Mouse (Mus musculus) testis, adult 2 months (tissue): ENCODE measurements around the gene Rbm34. TPM values are rescaled to one million over a fixed set of nuclear protein-coding genes. Genes with fewer than 3 reads are reported as not detected.

Source experiments
- H3K27ac ChIP-seq: fragments of 200-500 bp; 2 replicates; pipeline ENCODE4 v1.5.1; 2012; ENCODE audit warnings: low read depth, low read length; ENCODE audit not compliant: control insufficient read depth, insufficient read depth
- H3K27me3 ChIP-seq: fragments of 200-500 bp; 2 replicates; pipeline ENCODE4 v1.6.1; 2012; ENCODE audit warnings: mild to moderate bottlenecking, low read length, moderate library complexity; ENCODE audit not compliant: control insufficient read depth, insufficient read depth
- H3K36me3 ChIP-seq: fragments of 200-500 bp; 2 replicates; pipeline ENCODE4 v1.6.1; 2012; ENCODE audit warnings: mild to moderate bottlenecking, low read length; ENCODE audit not compliant: control insufficient read depth, insufficient read depth
- H3K4me1 ChIP-seq: fragments of 200-500 bp; 2 replicates; pipeline ENCODE4 v1.6.1; 2012; ENCODE audit warnings: low read length; ENCODE audit not compliant: control insufficient read depth, insufficient read depth
- H3K4me3 ChIP-seq: fragments of 200-500 bp; 2 replicates; pipeline ENCODE4 v1.5.1; 2012; ENCODE audit warnings: low read depth, mild to moderate bottlenecking, low read length, moderate library complexity, mixed read lengths; ENCODE audit not compliant: control insufficient read depth
- CTCF ChIP-seq: fragments of 200-500 bp; IDR thresholded peaks from 2 replicates; pipeline ENCODE4 v1.5.1; 2012; ENCODE audit warnings: low read depth, mild to moderate bottlenecking, inconsistent platforms, low read length, moderate library complexity; ENCODE audit not compliant: control insufficient read depth, insufficient read depth, insufficient replicate concordance
- POLR2A ChIP-seq: fragments of 200-500 bp; IDR thresholded peaks from 2 replicates; pipeline ENCODE4 v1.6.1; 2012; ENCODE audit warnings: low read depth, mild to moderate bottlenecking, inconsistent platforms, low read length, moderate library complexity; ENCODE audit not compliant: control insufficient read depth
- polyA plus RNA-seq: library from polyadenylated mRNA; depleted of rRNA; stranded (reverse); fragments of >200 nt; gene quantifications from 2 replicates; pipeline ENCODE4 v1.2.3, GENCODE M21; 2012

The Rbm34 gene
- polyA plus RNA-seq, 1 experiment, result 2.6 TPM

DNA sequence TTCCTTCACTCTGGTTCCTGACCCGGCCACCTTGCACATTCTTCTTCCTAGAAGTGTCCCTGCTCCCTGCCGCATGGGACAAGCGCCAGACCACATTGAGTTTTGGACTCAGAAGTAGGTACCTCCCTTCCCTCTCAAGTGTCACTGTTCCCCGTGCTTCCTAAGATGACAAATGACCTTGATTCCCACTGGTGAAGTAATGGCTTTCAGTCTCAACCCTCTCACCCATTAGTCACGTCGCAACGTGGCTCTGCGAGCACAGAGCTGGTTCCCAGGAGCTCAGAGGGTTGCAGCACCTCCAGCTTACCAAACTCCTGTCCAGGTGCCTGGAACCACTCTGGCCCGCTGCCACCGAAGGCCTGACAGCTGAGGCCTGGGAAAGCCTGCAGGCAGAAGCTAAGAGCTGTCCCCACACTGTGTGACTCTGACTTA, 61.5 kb downstream of the Rbm34 start:
- H3K27ac ChIP-seq, result no peak overlapping the region
- H3K4me3 ChIP-seq, result no peak overlapping the region
- no peaks in the 10 kb centered on the region for H3K4me1 ChIP-seq
- H3K27me3 ChIP-seq, result no peaks in the 10 kb centered on the region
- no peaks in the 10 kb centered on the region for H3K36me3 ChIP-seq
- no peak for TF ChIP-seq CTCF
- no peak for TF ChIP-seq POLR2A

GRCm38 (mm10) chr8:126908805-126909204, 62.1 kb downstream of the Rbm34 start:
- H3K4me3 ChIP-seq, result no peak overlapping the region
- TF ChIP-seq POLR2A (no peak), CTCF (no peak)
- H3K4me1 ChIP-seq, result no peaks in the 10 kb centered on the region
- no peaks in the 10 kb centered on the region for H3K27me3 ChIP-seq
- H3K27ac ChIP-seq, result no peak overlapping the region
- H3K36me3 ChIP-seq, result no peaks in the 10 kb centered on the region

GRCm38 (mm10) chr8:126907968-126908367, 62.9 kb downstream of the Rbm34 start:
- H3K4me3 ChIP-seq, result no peak overlapping the region
- no peaks in the 10 kb centered on the region for H3K27me3 ChIP-seq
- H3K27ac ChIP-seq, result no peak overlapping the region
- no peaks in the 10 kb centered on the region for H3K4me1 ChIP-seq
- no peaks in the 10 kb centered on the region for H3K36me3 ChIP-seq
- no peak for TF ChIP-seq CTCF
- no peak for TF ChIP-seq POLR2A

GRCm38 (mm10) chr8:126907374-126907773, 63.5 kb downstream of the Rbm34 start:
- Histone ChIP-seq H3K4me1 (no peaks in the 10 kb centered on the region), H3K36me3 (no peaks in the 10 kb centered on the region), H3K27me3 (no peaks in the 10 kb centered on the region), H3K4me3 (no peak overlapping the region), H3K27ac (no peak overlapping the region)
- TF ChIP-seq CTCF, result no peak
- no peak for TF ChIP-seq POLR2A

DNA sequence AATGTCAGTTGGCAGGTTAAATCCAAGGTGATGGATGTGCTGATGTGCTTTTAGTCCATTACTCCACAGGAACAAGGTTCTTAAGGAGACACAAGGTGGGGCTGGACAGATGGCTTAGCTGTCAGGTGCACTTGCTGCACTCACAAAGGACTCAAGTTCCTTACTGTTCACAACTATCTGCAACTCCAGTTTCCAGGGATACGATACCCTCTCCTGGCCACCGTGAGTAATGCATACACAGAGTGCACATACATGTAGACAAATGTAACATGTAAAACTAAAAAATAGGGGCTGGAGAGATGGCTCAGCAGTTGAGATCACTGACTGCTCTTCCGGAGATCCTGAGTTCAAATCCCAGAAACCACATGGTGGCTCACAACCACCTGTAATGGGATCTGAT, 65.5 kb downstream of the Rbm34 start:
- Histone ChIP-seq H3K27ac (no peak overlapping the region), H3K4me1 (no peaks in the 10 kb centered on the region), H3K27me3 (no peaks in the 10 kb centered on the region), H3K4me3 (no peak overlapping the region), H3K36me3 (no peaks in the 10 kb centered on the region)
- no peak for TF ChIP-seq CTCF
- no peak for TF ChIP-seq POLR2A

GRCm38 (mm10) chr8:126903927-126904326, 66.9 kb downstream of the Rbm34 start:
- Histone ChIP-seq H3K4me3 (no peak overlapping the region), H3K4me1 (no peaks in the 10 kb centered on the region), H3K36me3 (no peaks in the 10 kb centered on the region), H3K27ac (no peak overlapping the region), H3K27me3 (no peaks in the 10 kb centered on the region)
- TF ChIP-seq CTCF, result no peak
- no peak for TF ChIP-seq POLR2A

GRCm38 (mm10) chr8:126903224-126903895, 67.5 kb downstream of the Rbm34 start:
- Histone ChIP-seq H3K27me3 (no peaks in the 10 kb centered on the region), H3K4me3 (no peak overlapping the region), H3K4me1 (no peaks in the 10 kb centered on the region), H3K27ac (no peak overlapping the region), H3K36me3 (no peaks in the 10 kb centered on the region)
- TF ChIP-seq CTCF (no peak), POLR2A (no peak)

DNA sequence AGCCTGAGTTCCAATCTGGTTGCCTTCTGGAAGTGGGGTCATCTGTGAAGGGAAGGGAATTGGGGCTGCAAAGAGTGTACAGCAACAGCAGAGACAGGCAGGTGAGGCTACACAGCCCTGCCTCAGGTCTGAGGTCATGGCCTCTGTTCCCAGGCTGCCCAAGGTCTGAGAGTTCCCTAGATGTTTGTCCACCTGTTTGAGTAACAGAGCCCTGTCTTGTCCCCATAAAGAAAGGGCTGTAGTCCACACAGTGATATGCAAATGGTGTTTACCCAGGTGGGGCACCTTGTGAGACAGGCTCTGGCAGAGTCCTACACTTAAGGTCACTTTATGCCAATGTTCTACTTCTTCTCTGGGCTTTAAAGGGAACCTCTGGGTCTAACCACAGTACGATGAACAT, 69.3 kb downstream of the Rbm34 start:
- Histone ChIP-seq H3K27ac (no peak overlapping the region), H3K27me3 (no peaks in the 10 kb centered on the region)

More for the DNA sequence above, 69.3 kb downstream of the Rbm34 start:
- Histone ChIP-seq H3K4me1 (no peaks in the 10 kb centered on the region), H3K4me3 (no peak overlapping the region), H3K36me3 (no peaks in the 10 kb centered on the region)
- TF ChIP-seq POLR2A (no peak), CTCF (no peak)
